Mouse (Mus musculus) liver, adult 2 months (tissue): ENCODE measurements around the gene Efna2.

Experiments used
- CTCF ChIP-seq: fragments of 200-500 bp; IDR thresholded peaks from 2 replicates; pipeline ENCODE4 v1.5.1; 2011; ENCODE audit warnings: low read depth, low read length, control low read depth
- POLR2A ChIP-seq: fragments of 200-500 bp; IDR thresholded peaks from 2 replicates; pipeline ENCODE4 v1.6.1; 2011; ENCODE audit warnings: low read length, control low read depth; ENCODE audit not compliant: insufficient read depth; ENCODE audit errors: extremely low read depth

- TF ChIP-seq CTCF (no peak), POLR2A (no peak)
Observed at GRCm38 (mm10) chr10:80161522-80162242, 17.6 kb upstream of the Efna2 start.
